Mouse (Mus musculus): Measurements from ENCODE around the gene Olfr1162.

DNA sequence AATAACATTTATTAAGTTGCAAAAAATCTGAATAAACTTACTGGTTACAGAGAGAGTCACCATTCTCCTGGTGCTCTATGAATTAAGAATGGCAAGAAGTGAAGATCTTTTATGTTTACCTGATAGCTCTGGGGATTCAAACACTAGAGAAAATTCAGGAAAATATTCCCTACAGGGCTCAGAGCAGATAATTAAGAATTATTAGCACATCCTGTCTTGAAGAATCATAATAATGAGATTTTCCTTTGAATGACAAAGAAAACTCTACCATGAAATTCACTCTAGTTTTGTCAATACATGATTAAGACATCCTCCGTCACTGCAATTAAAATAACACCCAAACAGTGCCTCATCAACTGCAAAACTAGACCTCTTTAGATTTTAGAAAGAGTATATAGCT is at the start of gene Olfr1162:
- TF ChIP-seq CTCF (IDR thresholded peaks at IDR 0.05; ENCODE audit: control insufficient read depth, insufficient read depth, low read length) (no peak), POLR2A (IDR thresholded peaks at IDR 0.05; ENCODE audit: borderline replicate concordance, control insufficient read depth, low read depth, low read length) (no peak)
